Mouse (Mus musculus) heart, postnatal 4 days (tissue): Measurements from ENCODE around the gene Npsr1. TPM values are rescaled to one million over a fixed set of nuclear protein-coding genes. Genes with fewer than 3 reads are reported as not detected.

Source experiments
- DNase-seq: peaks from one replicate; pipeline ENCODE4 v3.0.0; 2021
- total RNA-seq, 2 experiments: library from RNA; stranded (reverse); gene quantifications; 2 replicates each; pipeline ENCODE4 v1.2.3; 2021

The Npsr1 gene
- total RNA-seq, 2 experiments from 2014 or later, result not detected

GRCm38 (mm10) chr9:24247557-24247956 is 149.8 kb downstream of the Npsr1 start:
- no peak for DNase-seq

- no peak for DNase-seq
These were observed 156.4 kb downstream of the Npsr1 start for GRCm38 (mm10) chr9:24254236-24254635.

GRCm38 (mm10) chr9:24280498-24281287 is 182.9 kb downstream of the Npsr1 start:
- no peak for DNase-seq

- no peak for DNase-seq
These were observed 184.8 kb downstream of the Npsr1 start for GRCm38 (mm10) chr9:24282617-24283016.

GRCm38 (mm10) chr9:24283071-24283470 is 185.3 kb downstream of the Npsr1 start:
- DNase-seq, result no peak

GRCm38 (mm10) chr9:24283536-24283935 is 185.7 kb downstream of the Npsr1 start:
- DNase-seq, result no peak

GRCm38 (mm10) chr9:24284239-24285084 is 186.7 kb downstream of the Npsr1 start:
- no peak for DNase-seq

GRCm38 (mm10) chr9:24285419-24285818 is 187.6 kb downstream of the Npsr1 start:
- DNase-seq, result no peak

GRCm38 (mm10) chr9:24291385-24291784 is 193.6 kb downstream of the Npsr1 start:
- DNase-seq, result peak; percentile 17

GRCm38 (mm10) chr9:24293252-24293959 is 195.6 kb downstream of the Npsr1 start:
- DNase-seq, result no peak

GRCm38 (mm10) chr9:24302906-24303305 is 205.1 kb downstream of the Npsr1 start:
- no peak for DNase-seq

- DNase-seq, result no peak
These were observed 209.2 kb downstream of the Npsr1 start for GRCm38 (mm10) chr9:24306990-24307389.

GRCm38 (mm10) chr9:24307400-24307799 is 209.6 kb downstream of the Npsr1 start:
- no peak for DNase-seq

- no peak for DNase-seq
These were observed 218.0 kb downstream of the Npsr1 start for GRCm38 (mm10) chr9:24315835-24316234.

- DNase-seq, result no peak
These were observed 233.9 kb downstream of the Npsr1 start for GRCm38 (mm10) chr9:24331661-24332060.

- DNase-seq, result no peak
These were observed 243.5 kb downstream of the Npsr1 start for GRCm38 (mm10) chr9:24341321-24341720.

GRCm38 (mm10) chr9:24347011-24347410 is 249.2 kb downstream of the Npsr1 start:
- no peak for DNase-seq

GRCm38 (mm10) chr9:24349510-24349909 is 251.7 kb downstream of the Npsr1 start:
- DNase-seq, result no peak

GRCm38 (mm10) chr9:24351402-24351801 is 253.6 kb downstream of the Npsr1 start:
- DNase-seq, result no peak
